Mouse (Mus musculus) left cerebral cortex, adult 11 months (tissue): ENCODE results near the gene Traf7.

Source experiments
- DNase-seq: peaks from one replicate; pipeline ENCODE4 v3.0.0; 2022; ENCODE audit warnings: low spot score

Traf7 gene

GRCm38 (mm10) chr17:24527723-24528559 lies at the start of gene Traf7:
Traf7 (minus strand) TSS chr17:24527938.
- peak; percentile 99 for DNase-seq

GRCm38 (mm10) chr17:24573811-24574210 lies 46.1 kb upstream of the Traf7 start:
- no peak for DNase-seq

- DNase-seq = no peak
These were observed 45.0 kb upstream of the Traf7 start for GRCm38 (mm10) chr17:24572651-24573245.

GRCm38 (mm10) chr17:24569837-24570236 lies 42.1 kb upstream of the Traf7 start:
- no peak for DNase-seq

- DNase-seq = no peak
These were observed 39.5 kb upstream of the Traf7 start for GRCm38 (mm10) chr17:24567034-24567779.

GRCm38 (mm10) chr17:24565792-24566191 lies 38.1 kb upstream of the Traf7 start:
- DNase-seq = no peak

GRCm38 (mm10) chr17:24565092-24565491 lies 37.4 kb upstream of the Traf7 start:
- DNase-seq = no peak

- DNase-seq = no peak
These were observed 36.7 kb upstream of the Traf7 start for GRCm38 (mm10) chr17:24564422-24564821.

GRCm38 (mm10) chr17:24563638-24564037 lies 35.9 kb upstream of the Traf7 start:
- DNase-seq = no peak

- DNase-seq = no peak
These were observed 33.9 kb upstream of the Traf7 start for GRCm38 (mm10) chr17:24561592-24561991.

- DNase-seq = no peak
These were observed 32.7 kb upstream of the Traf7 start for GRCm38 (mm10) chr17:24560301-24561028.

- DNase-seq = no peak
These were observed 31.4 kb upstream of the Traf7 start for GRCm38 (mm10) chr17:24559146-24559545.

- no peak for DNase-seq
These were observed 30.9 kb upstream of the Traf7 start for GRCm38 (mm10) chr17:24558600-24559099.

- DNase-seq = no peak
These were observed 29.4 kb upstream of the Traf7 start for GRCm38 (mm10) chr17:24557091-24557490.

GRCm38 (mm10) chr17:24551050-24551444 lies 23.3 kb upstream of the Traf7 start:
- no peak for DNase-seq

- no peak for DNase-seq
These were observed 22.8 kb upstream of the Traf7 start for GRCm38 (mm10) chr17:24550416-24551049.

- peak; percentile 99 for DNase-seq
These were observed 22.1 kb upstream of the Traf7 start, which contains the start of gene Pkd1 for GRCm38 (mm10) chr17:24549618-24550415. Pkd1 (plus strand) TSS chr17:24549834.

GRCm38 (mm10) chr17:24548921-24549617 lies 21.3 kb upstream of the Traf7 start:
- no peak for DNase-seq

- no peak for DNase-seq
These were observed 20.7 kb upstream of the Traf7 start for GRCm38 (mm10) chr17:24548435-24548834.

GRCm38 (mm10) chr17:24546234-24546633 lies 18.5 kb upstream of the Traf7 start:
- no peak for DNase-seq
